Mouse (Mus musculus) forebrain, embryonic 16.5 days (tissue): ENCODE data around the gene Odc1. TPM values are rescaled to one million over a fixed set of nuclear protein-coding genes. Genes with fewer than 3 reads are reported as not detected.

Experiments used
- ATAC-seq: fragments of 200-750 bp; cut with Nextera tagmentation; 2 replicates; pipeline ENCODE4 v1.8.0; 2017; ENCODE audit warnings: mild to moderate bottlenecking, moderate library complexity
- H3K27ac ChIP-seq: fragments of 300-500 bp; sonication (generic); 2 replicates; pipeline ENCODE4 v1.5.1; 2014; ENCODE audit warnings: low read length, control low read depth
- H3K27me3 ChIP-seq: fragments of 300-500 bp; sonication (generic); replicated peaks from 2 replicates; pipeline ENCODE4 v1.6.1; 2014; ENCODE audit warnings: low read length; ENCODE audit not compliant: control insufficient read depth, insufficient read depth
- H3K36me3 ChIP-seq: fragments of 300-500 bp; sonication (generic); 2 replicates; pipeline ENCODE4 v1.6.1; 2014; ENCODE audit not compliant: control insufficient read depth, insufficient read depth
- H3K4me1 ChIP-seq: fragments of 300-500 bp; sonication (generic); replicated peaks from 2 replicates; pipeline ENCODE4 v1.6.1; 2014; ENCODE audit warnings: low read length; ENCODE audit not compliant: control insufficient read depth, insufficient read depth
- H3K4me2 ChIP-seq: fragments of 300-500 bp; sonication (generic); 2 replicates; pipeline ENCODE4 v1.6.1; 2014; ENCODE audit warnings: mild to moderate bottlenecking, low read length, control low read depth
- H3K4me3 ChIP-seq: fragments of 300-500 bp; sonication (generic); replicated peaks from 2 replicates; pipeline ENCODE4 v1.5.1; 2014; ENCODE audit warnings: mild to moderate bottlenecking, low read length, control low read depth
- H3K9ac ChIP-seq: fragments of 300-500 bp; sonication (generic); replicated peaks from 2 replicates; pipeline ENCODE4 v1.6.1; 2014; ENCODE audit warnings: low read depth, low read length, control low read depth
- H3K9me3 ChIP-seq: fragments of 300-500 bp; sonication (generic); 2 replicates; pipeline ENCODE4 v1.6.1; 2016; ENCODE audit warnings: low read length; ENCODE audit not compliant: control insufficient read depth
- WGBS: fragments of 180-500 bp; shearing (Covaris S2); extraction: QIAGEN DNeasy Blood & Tissue Kit; methylation state at CpG from one replicate; pipeline ENCODE4 v1.1.7; 2014; 5-methylcytosine and 5-hydroxymethylcytosine counted together
- polyA plus RNA-seq: library from polyadenylated mRNA; unstranded; fragments of >200 nt; fragmentation: Nextera tagmentation; extraction: Ambion mirVana; gene quantifications from 2 replicates; pipeline ENCODE4 v1.2.1, GENCODE M21; 2015

Gene Odc1
- polyA plus RNA-seq, 1 experiment from 2014 or later, result 217 TPM

DNA sequence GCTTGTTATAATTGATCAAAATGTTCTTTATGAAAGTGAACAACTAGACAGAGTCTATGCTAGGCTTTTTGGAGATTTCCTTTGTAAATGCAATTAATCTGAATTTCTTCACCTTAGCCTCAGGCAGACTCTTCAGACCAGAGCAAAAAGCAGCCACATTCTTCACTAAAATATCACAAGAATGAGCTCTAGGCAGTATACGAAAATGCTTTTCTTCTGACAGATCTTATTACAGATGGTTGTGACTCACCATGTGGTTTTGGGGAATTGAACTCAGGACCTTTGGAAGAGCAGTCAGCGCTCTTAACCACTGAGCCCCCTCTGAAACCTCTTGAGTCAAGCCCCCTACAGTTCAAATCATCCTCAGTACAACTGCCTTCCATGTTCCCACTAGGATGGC, 49.4 kb downstream of the Odc1 start:
- H3K4me1 ChIP-seq, result no peaks in the 10 kb centered on the region
- H3K4me3 ChIP-seq, result no peak overlapping the region
- H3K4me2 ChIP-seq, result no peak overlapping the region
- no peak overlapping the region for H3K9ac ChIP-seq
- ATAC-seq, result no peak
- H3K27ac ChIP-seq, result no peak overlapping the region
- H3K9me3 ChIP-seq, result no peaks in the 10 kb centered on the region; the same call in 1 of the 2 replicates
- H3K36me3 ChIP-seq, result no peaks in the 10 kb centered on the region
- 79% methylated on average over 2 of the region's 2 CpGs for WGBS
- H3K27me3 ChIP-seq, result no peaks in the 10 kb centered on the region

DNA sequence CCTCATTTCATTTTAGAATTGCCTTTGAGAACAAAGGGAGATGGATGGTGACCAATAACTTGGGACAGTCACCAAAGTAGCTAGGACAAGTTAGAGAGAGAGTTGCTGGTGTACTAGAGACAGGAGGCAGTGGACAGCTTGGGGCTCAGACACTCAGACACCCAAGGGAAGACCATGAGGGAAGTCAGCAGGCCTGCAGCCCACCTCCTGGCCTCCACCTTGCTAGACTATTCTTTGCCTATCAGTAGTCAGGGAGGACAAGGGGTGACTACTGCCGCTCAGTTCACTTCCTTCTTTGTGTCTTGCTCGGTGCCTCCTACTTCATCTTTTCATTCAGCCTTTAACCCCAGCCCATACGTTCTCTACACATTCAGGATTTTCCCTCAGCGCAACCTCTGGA, 50.1 kb downstream of the Odc1 start:
- WGBS, result 86% methylated on average over 4 of the region's 4 CpGs
- Histone ChIP-seq H3K9ac (no peak overlapping the region), H3K27ac (no peak overlapping the region), H3K36me3 (no peaks in the 10 kb centered on the region), H3K4me3 (no peak overlapping the region), H3K9me3 (no peaks in the 10 kb centered on the region; the same call in 1 of the 2 replicates), H3K4me2 (no peak overlapping the region), H3K4me1 (no peaks in the 10 kb centered on the region), H3K27me3 (no peaks in the 10 kb centered on the region)
- ATAC-seq, result no peak

GRCm38 (mm10) chr12:17595166-17595565, 50.6 kb downstream of the Odc1 start:
- Histone ChIP-seq H3K36me3 (no peaks in the 10 kb centered on the region), H3K4me3 (no peak overlapping the region), H3K9ac (no peak overlapping the region), H3K9me3 (no peaks in the 10 kb centered on the region; the same call in 1 of the 2 replicates), H3K27ac (no peak overlapping the region), H3K4me1 (no peaks in the 10 kb centered on the region), H3K27me3 (no peaks in the 10 kb centered on the region), H3K4me2 (no peak overlapping the region)
- WGBS, result 100% methylated on average over 1 of the region's 1 CpGs
- no peak for ATAC-seq

Other genes with a start within 250 kb of the Odc1 start
- gene Atp6v1c2, start 215.4 kb upstream of the Odc1 start, polyA plus RNA-seq, result 0.88 and 1.3 TPM in 2 replicates
- 23.5 and 26.3 TPM in 2 replicates for gene Nol10, start 196.3 kb upstream of the Odc1 start, polyA plus RNA-seq
- gene Hpcal1, start 146.1 kb downstream of the Odc1 start, polyA plus RNA-seq, result 34.6 and 47.1 TPM in 2 replicates